Mouse (Mus musculus) gastrocnemius, adult 2 months (tissue): ENCODE measurements around the gene Rora. TPM values are rescaled to one million over a fixed set of nuclear protein-coding genes. Genes with fewer than 3 reads are reported as not detected.
A peak's percentile ranks its signal among the peaks of the same experiment; 100 is the strongest.

Experiments used
- DNase-seq: peaks from one replicate; pipeline ENCODE4 v3.0.0; 2022
- H3K27ac ChIP-seq: fragments of 200-600 bp; 2 replicates; pipeline ENCODE4 v1.8.1; 2022; ENCODE audit warnings: mild to moderate bottlenecking
- H3K4me3 ChIP-seq: fragments of 200-600 bp; 2 replicates; pipeline ENCODE4 v1.8.1; 2022; ENCODE audit warnings: mild to moderate bottlenecking, moderate library complexity
- CTCF ChIP-seq: fragments of 200-600 bp; IDR thresholded peaks from 2 replicates; pipeline ENCODE4 v1.8.1; 2022; ENCODE audit warnings: antibody characterized with exemption, mild to moderate bottlenecking, moderate library complexity
- intact Hi-C: fragments of 180-260 bp; cut with DNase I; formaldehyde crosslinking; loops from one replicate; pipeline ENCODE4 v1.15.1; 2025
- total RNA-seq, 2 experiments: library from RNA; stranded (reverse); gene quantifications; 2 replicates each; pipeline ENCODE4 v1.2.3; 2021

Rora gene
- total RNA-seq, 2 experiments from 2014 or later, result 60.6 to 112 TPM

GRCm38 (mm10) chr9:68656076-68656795, 2.6 kb downstream of the Rora start:
- peak overlapping the region; percentile 79 for H3K4me3 ChIP-seq
- H3K27ac ChIP-seq, result peak overlapping the region; percentile 93; the same call in 1 of the 2 replicates
- TF ChIP-seq CTCF, result no peak
- DNase-seq, result no peak
- intact Hi-C loops, result loop anchor here (5.0 to 10.0 kb wide), 2 partner anchors 61 to 641 kb away; no protein-coding TSS in a partner anchor

DNA sequence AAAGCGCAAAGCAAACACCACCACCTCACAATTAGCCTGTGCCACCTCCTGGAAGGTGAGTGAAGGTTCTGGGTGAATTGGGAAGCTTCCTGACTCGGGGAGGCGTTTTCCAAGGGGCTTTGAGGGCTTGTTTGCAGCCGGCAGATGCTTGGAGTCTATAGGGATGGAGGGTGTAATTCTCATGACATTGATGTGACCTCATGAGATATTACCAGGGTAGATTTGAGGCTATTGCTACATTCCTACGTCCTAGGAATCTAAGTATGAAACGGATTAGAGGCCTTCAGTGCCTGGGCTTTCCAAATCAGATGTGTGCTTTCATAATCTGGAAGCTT, 3.2 kb downstream of the Rora start:
- H3K4me3 ChIP-seq, result no peak overlapping the region
- no peak for DNase-seq
- peak overlapping the region; percentile 21; the same call in 1 of the 2 replicates for H3K27ac ChIP-seq
- intact Hi-C loops, result loop anchor here (5.0 to 10.0 kb wide), 2 partner anchors 61 to 642 kb away; no protein-coding TSS in a partner anchor
- TF ChIP-seq CTCF, result no peak

DNA sequence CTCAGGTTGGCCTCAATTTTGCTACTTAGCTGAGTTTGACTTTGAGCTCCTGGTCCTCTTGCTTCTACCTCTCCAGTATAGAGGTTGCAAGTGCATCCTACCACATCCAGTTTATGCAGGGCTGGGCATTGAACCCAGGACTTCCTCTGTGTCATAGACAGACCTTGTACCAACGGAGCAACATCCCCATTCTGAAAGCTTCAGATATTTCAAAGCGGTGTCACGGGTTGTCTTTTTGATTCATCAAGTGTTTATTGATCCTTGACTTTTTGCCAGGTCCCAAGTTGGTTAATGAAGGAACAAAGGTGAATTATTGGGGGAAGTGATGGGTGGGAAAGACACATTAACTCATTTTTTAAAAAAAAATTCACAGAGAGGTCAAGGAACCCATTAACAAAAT, 17.1 kb downstream of the Rora start:
- Histone ChIP-seq H3K27ac (no peak overlapping the region), H3K4me3 (no peak overlapping the region)
- intact Hi-C loops, result no loop called here
- TF ChIP-seq CTCF, result no peak
- no peak for DNase-seq

GRCm38 (mm10) chr9:68672459-68672858, 18.9 kb downstream of the Rora start:
- no peak overlapping the region for H3K4me3 ChIP-seq
- no peak overlapping the region for H3K27ac ChIP-seq
- TF ChIP-seq CTCF, result no peak
- intact Hi-C loops, result no loop called here
- no peak for DNase-seq

- Histone ChIP-seq H3K4me3 (no peak overlapping the region), H3K27ac (no peak overlapping the region)
- TF ChIP-seq CTCF, result no peak
- no peak for DNase-seq
- intact Hi-C loops, result no loop called here
Measured at GRCm38 (mm10) chr9:68673221-68673620, 19.6 kb downstream of the Rora start.

- DNase-seq, result peak; percentile 30
- no peak for TF ChIP-seq CTCF
- intact Hi-C loops, result no loop called here
- Histone ChIP-seq H3K4me3 (no peak overlapping the region), H3K27ac (peak overlapping the region; percentile 57)
Measured at GRCm38 (mm10) chr9:68679871-68680374, 26.3 kb downstream of the Rora start.

GRCm38 (mm10) chr9:68683938-68684337, 30.4 kb downstream of the Rora start:
- Histone ChIP-seq H3K4me3 (no peak overlapping the region), H3K27ac (no peak overlapping the region)
- no peak for DNase-seq
- no peak for TF ChIP-seq CTCF
- intact Hi-C loops, result no loop called here

- intact Hi-C loops, result no loop called here
- Histone ChIP-seq H3K27ac (no peak overlapping the region), H3K4me3 (no peak overlapping the region)
- TF ChIP-seq CTCF, result no peak
- DNase-seq, result no peak
Measured at GRCm38 (mm10) chr9:68685562-68685961, 32.0 kb downstream of the Rora start.

GRCm38 (mm10) chr9:68687251-68687874, 33.8 kb downstream of the Rora start:
- intact Hi-C loops, result no loop called here

GRCm38 (mm10) chr9:68688151-68688550, 34.6 kb downstream of the Rora start:
- no peak for TF ChIP-seq CTCF
- intact Hi-C loops, result no loop called here

More at GRCm38 (mm10) chr9:68687251-68687874, 33.8 kb downstream of the Rora start:
- Histone ChIP-seq H3K27ac (peak overlapping the region; percentile 72), H3K4me3 (peak overlapping the region; percentile 29)
- TF ChIP-seq CTCF, result no peak
- DNase-seq, result no peak

DNA sequence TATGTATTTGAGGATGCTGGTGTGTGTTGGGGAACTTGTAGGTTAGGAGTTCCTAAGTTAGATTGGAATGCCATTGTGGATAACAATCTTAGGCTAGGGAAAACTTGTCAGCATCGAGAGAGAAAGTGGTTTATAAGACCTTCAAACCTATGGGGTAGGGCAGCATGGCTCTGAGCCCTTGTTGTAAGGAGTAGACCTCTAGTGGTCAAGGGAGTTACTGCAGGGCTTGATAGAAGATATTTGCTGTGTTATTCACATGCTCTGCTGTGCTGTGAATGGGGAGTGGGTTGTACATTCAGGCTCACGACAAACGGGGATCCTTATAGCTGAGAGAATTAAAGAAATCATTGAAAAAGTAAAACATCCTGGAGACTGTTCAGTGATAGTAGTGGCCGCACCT, 35.8 kb downstream of the Rora start:
- no peak overlapping the region for H3K27ac ChIP-seq
- intact Hi-C loops, result no loop called here
- no peak for DNase-seq
- no peak overlapping the region for H3K4me3 ChIP-seq
- TF ChIP-seq CTCF, result peak; percentile 81

More at GRCm38 (mm10) chr9:68688151-68688550, 34.6 kb downstream of the Rora start:
- DNase-seq, result no peak
- peak overlapping the region; percentile 28; the same call in 1 of the 2 replicates for H3K27ac ChIP-seq
- H3K4me3 ChIP-seq, result no peak overlapping the region

GRCm38 (mm10) chr9:68694889-68695495, 41.4 kb downstream of the Rora start:
- no peak for DNase-seq
- no peak overlapping the region for H3K4me3 ChIP-seq
- peak overlapping the region; percentile 36; the same call in 1 of the 2 replicates for H3K27ac ChIP-seq
- intact Hi-C loops, result loop anchor here (5.0 kb wide), 1 partner anchor 43 kb away; the partner anchor contains the start of gene Rora
- TF ChIP-seq CTCF, result no peak

GRCm38 (mm10) chr9:68695496-68695969, 41.9 kb downstream of the Rora start:
- Histone ChIP-seq H3K4me3 (no peak overlapping the region), H3K27ac (peak overlapping the region; percentile 36; the same call in 1 of the 2 replicates)
- intact Hi-C loops, result no loop called here
- no peak for TF ChIP-seq CTCF
- no peak for DNase-seq
